Comparison of ENCODE assay signal across 11 mouse cellular contexts in the genomic region with DNA sequence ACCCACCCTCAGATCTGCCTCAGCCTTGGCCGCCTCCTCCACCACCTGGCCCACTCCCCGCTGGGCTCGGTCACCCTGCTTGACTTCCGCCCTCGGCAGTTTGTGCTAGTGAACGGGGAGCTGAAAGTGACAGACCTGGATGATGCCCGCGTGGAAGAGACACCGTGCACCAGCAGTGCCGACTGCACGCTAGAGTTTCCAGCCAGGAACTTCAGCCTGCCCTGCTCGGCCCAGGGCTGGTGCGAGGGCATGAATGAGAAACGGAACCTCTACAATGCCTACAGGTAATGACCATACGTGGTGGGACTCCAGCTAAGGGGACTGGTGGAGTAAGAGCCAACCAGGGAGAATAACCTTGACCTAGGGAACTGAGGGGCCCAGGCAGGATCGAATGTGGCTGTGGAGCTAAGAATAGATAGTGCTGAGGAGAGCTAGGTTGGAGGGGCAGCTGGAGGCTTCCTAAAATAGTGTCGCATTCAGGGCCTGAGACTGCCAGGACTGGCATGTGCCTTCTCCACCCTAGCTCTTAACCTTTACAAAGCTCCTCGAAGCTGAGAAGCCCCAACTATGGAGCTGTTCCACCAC. TPM values are rescaled to one million over a fixed set of nuclear protein-coding genes. Genes with fewer than 3 reads are reported as not detected.
DNase-seq lines count a peak whose midpoint lies in the region; ATAC-seq and TF ChIP-seq lines count a peak whose summit lies in the region.
"Had no signal": no experiment of that assay in that cellular context is flagged by ENCODE, and none has a peak within 500 bp of the region (broad histone marks: within the 10 kb centered on the region; RNA-seq: fewer than 3 reads in every experiment).

No protein-coding gene starts in this region.

- 0 out of 2 replicates have a peak, but pooled peaks have one; percentile 30 for TF ChIP-seq POLR2A in heart, adult 2 months (IDR thresholded peaks at IDR 0.05; ENCODE audit: insufficient read depth, low read depth, low read length)

- H3K4me1 ChIP-seq in kidney, embryonic 15.5 days: peaks cover 91% of the 10 kb centered on the region
- H3K4me1 ChIP-seq in heart, adult 2 months (ENCODE audit: control insufficient read depth, insufficient read depth, low read length): peaks cover 12% of the 10 kb centered on the region
- H3K4me1 ChIP-seq in stomach, embryonic 15.5 days: peaks cover 53% of the 10 kb centered on the region

- ATAC-seq in kidney, embryonic 15.5 days (replicated peaks; ENCODE audit: low FRiP score): no peak
- no peak for ATAC-seq in stomach, embryonic 15.5 days (ENCODE audit: insufficient read depth, low FRiP score, low read depth)

- H3K4me3 ChIP-seq in kidney, embryonic 15.5 days (replicated peaks): no peak overlapping the region
- no peak overlapping the region for H3K4me3 ChIP-seq in heart, adult 2 months
- no peak overlapping the region for H3K4me3 ChIP-seq in stomach, embryonic 15.5 days (replicated peaks)

- no peak for DNase-seq in kidney, adult 9 months
- peak; percentile 61 to 75 for DNase-seq in heart, adult 2 months
- peak; percentile 72 to 77 for DNase-seq in heart, postnatal 10 days
- no peak for DNase-seq in MN1 (ENCODE audit: low spot score)
- DNase-seq in cerebellum, adult 9-10 months: no peak
- DNase-seq: cerebellum, postnatal 25 days; thymus, postnatal 4 days had no signal

- intact Hi-C loops in heart, adult 2 months (cut with DNase I): no loop called here
- intact Hi-C loops in heart, postnatal 10 days (cut with DNase I): no loop called here

- peaks cover 52% of the 10 kb centered on the region for H3K36me3 ChIP-seq in kidney, embryonic 15.5 days
- H3K36me3 ChIP-seq in heart, adult 2 months (ENCODE audit: control insufficient read depth, insufficient read depth, low read length): no peaks in the 10 kb centered on the region
- H3K36me3 ChIP-seq in stomach, embryonic 15.5 days: peaks cover 32% of the 10 kb centered on the region

- TF ChIP-seq CTCF in heart, adult 2 months (IDR thresholded peaks at IDR 0.05): no peak

- peak overlapping the region; percentile 89 for H3K27ac ChIP-seq in kidney, embryonic 15.5 days
- H3K27ac ChIP-seq in heart, adult 2 months: peak overlapping the region; percentile 79
- H3K27ac ChIP-seq in stomach, embryonic 15.5 days: peak overlapping the region; percentile 80
- H3K27ac ChIP-seq: liver, embryonic 14.5 days; macrophage had no signal

- 0 out of 2 replicates have a peak overlapping the region, but pooled peaks have one; percentile 4 for H3K4me2 ChIP-seq in kidney, embryonic 15.5 days
- H3K4me2 ChIP-seq in stomach, embryonic 15.5 days: no peak overlapping the region

- no peaks in the 10 kb centered on the region for H3K9me3 ChIP-seq in kidney, embryonic 15.5 days (replicated peaks)
- no peaks in the 10 kb centered on the region for H3K9me3 ChIP-seq in stomach, embryonic 15.5 days

- no peak overlapping the region for H3K9ac ChIP-seq in kidney, embryonic 15.5 days
- H3K9ac ChIP-seq in heart, adult 2 months (ENCODE audit: low read depth, low read length): peak overlapping the region; percentile 66
- no peak overlapping the region for H3K9ac ChIP-seq in stomach, embryonic 15.5 days
- H3K9ac ChIP-seq: liver, embryonic 14.5 days had no signal

- WGBS in kidney, embryonic 15.5 days: 55% methylated on average over 18 of the region's 18 CpGs
- 64% methylated on average over 18 of the region's 18 CpGs for WGBS in heart, adult 2 months
- 79% methylated on average over 18 of the region's 18 CpGs for WGBS in stomach, embryonic 15.5 days

- TF ChIP-seq EP300 in heart, adult 2 months (IDR thresholded peaks at IDR 0.05; ENCODE audit: insufficient read depth, low read depth, low read length): peak; percentile 59; the same call in 1 of the 2 replicates

- H3K27me3 ChIP-seq in kidney, embryonic 15.5 days: no peaks in the 10 kb centered on the region
- H3K27me3 ChIP-seq in heart, adult 2 months (ENCODE audit: control insufficient read depth, insufficient read depth, low read length): no peaks in the 10 kb centered on the region
- H3K27me3 ChIP-seq in stomach, embryonic 15.5 days (replicated peaks): no peaks in the 10 kb centered on the region

- H3K79me2 ChIP-seq in heart, adult 2 months (replicated peaks; ENCODE audit: control insufficient read depth, insufficient read depth, low read length): no peaks in the 10 kb centered on the region

RNA-seq across cellular contexts. Expression of gene Pkdcc, which starts 6.0 kb away (rescaled TPM):
- 29.3 and 33.2 TPM in 2 replicates for polyA plus RNA-seq in kidney, embryonic 15.5 days (2015; fragmentation: Nextera tagmentation; extraction: Ambion mirVana)
- 10 to 100 TPM; 45.5 to 45.7 TPM for total RNA-seq in heart, adult 2 months (2021)
- polyA plus RNA-seq in heart, adult 2 months (2012; rRNA removed): 63.0 and 81.8 TPM in 2 replicates
- 10 to 100 TPM; 46.5 to 50.4 TPM for total RNA-seq in heart, postnatal 10 days (2021)
- 24.6 and 29.7 TPM in 2 replicates for polyA plus RNA-seq in stomach, embryonic 15.5 days (2015; fragmentation: Nextera tagmentation; extraction: Ambion mirVana)

Comparison
In these comparisons a context has a peak if more than half of its experiments do, and no peak if none do; other contexts are left out.
1. DNase-seq: peak in heart, adult 2 months (2 of 2) and heart, postnatal 10 days (2 of 2); none in kidney, adult 9 months (single experiment), MN1 (single experiment) and cerebellum, adult 9-10 months (single experiment).
2. Peak in every context shown above with its lines, with median percentiles within 50 percentile points of each other: H3K27ac ChIP-seq.